Mouse (Mus musculus): Measurements from ENCODE around the gene B4galt5. TPM values are rescaled to one million over a fixed set of nuclear protein-coding genes. Genes with fewer than 3 reads are reported as not detected.
"Not testable (repeated sequence)": the region's sequence is repeated elsewhere in the genome, so short reads cannot be mapped to it uniquely, and the experiment has no call there.

Gene B4galt5
- 10 to 100 TPM; 21.2 to 23.5 TPM for total RNA-seq (2021)

- DNase-seq = peak; percentile 53 to 54
- intact Hi-C loops (cut with DNase I) = loop anchor here (5.0 kb wide), 1 partner anchor 69 kb away; no protein-coding TSS in a partner anchor
Observed at GRCm38 (mm10) chr2:167348376-167349282, at the start of gene B4galt5. TSS of gene B4galt5 (minus strand) at chr2:167349183.

- not testable (repeated sequence) for DNase-seq
- intact Hi-C loops (cut with DNase I) = loop anchor here (5.0 kb wide), 1 partner anchor 94 kb away; no protein-coding TSS in a partner anchor
Observed at GRCm38 (mm10) chr2:167396420-167396819, 47.4 kb upstream of the B4galt5 start.

- no peak for DNase-seq
- intact Hi-C loops (cut with DNase I) = no loop called here
Observed at GRCm38 (mm10) chr2:167394426-167394825, 45.4 kb upstream of the B4galt5 start.

GRCm38 (mm10) chr2:167386998-167387397 is 38.0 kb upstream of the B4galt5 start:
- DNase-seq = peak in 1 of 2 experiments; percentile 38
- intact Hi-C loops (cut with DNase I) = no loop called here

GRCm38 (mm10) chr2:167386456-167386855 is 37.5 kb upstream of the B4galt5 start:
- DNase-seq = peak; percentile 63

GRCm38 (mm10) chr2:167383666-167384083 is 34.7 kb upstream of the B4galt5 start:
- intact Hi-C loops (cut with DNase I) = no loop called here
- peak; percentile 84 to 87 for DNase-seq

More at GRCm38 (mm10) chr2:167386456-167386855, 37.5 kb upstream of the B4galt5 start:
- intact Hi-C loops (cut with DNase I) = no loop called here

GRCm38 (mm10) chr2:167382389-167382788 is 33.4 kb upstream of the B4galt5 start:
- no peak for DNase-seq
- intact Hi-C loops (cut with DNase I) = no loop called here

- intact Hi-C loops (cut with DNase I) = no loop called here
- no peak for DNase-seq
Observed at GRCm38 (mm10) chr2:167381596-167381995, 32.6 kb upstream of the B4galt5 start.

GRCm38 (mm10) chr2:167380615-167381285 is 31.8 kb upstream of the B4galt5 start:
- intact Hi-C loops (cut with DNase I) = no loop called here
- peak in 1 of 2 experiments; percentile 41 for DNase-seq

GRCm38 (mm10) chr2:167378972-167379371 is 30.0 kb upstream of the B4galt5 start:
- intact Hi-C loops (cut with DNase I) = no loop called here
- no peak for DNase-seq

GRCm38 (mm10) chr2:167377697-167378096 is 28.7 kb upstream of the B4galt5 start:
- DNase-seq = no peak
- intact Hi-C loops (cut with DNase I) = no loop called here

- peak; percentile 80 for DNase-seq
- intact Hi-C loops (cut with DNase I) = no loop called here
Observed at GRCm38 (mm10) chr2:167376160-167376564, 27.2 kb upstream of the B4galt5 start.

- DNase-seq = no peak
- intact Hi-C loops (cut with DNase I) = no loop called here
Observed at GRCm38 (mm10) chr2:167375688-167376087, 26.7 kb upstream of the B4galt5 start.

GRCm38 (mm10) chr2:167375135-167375534 is 26.2 kb upstream of the B4galt5 start:
- intact Hi-C loops (cut with DNase I) = no loop called here
- no peak for DNase-seq

- no peak for DNase-seq
- intact Hi-C loops (cut with DNase I) = no loop called here
Observed at GRCm38 (mm10) chr2:167374191-167374805, 25.3 kb upstream of the B4galt5 start.

GRCm38 (mm10) chr2:167373266-167373665 is 24.3 kb upstream of the B4galt5 start:
- DNase-seq = peak; percentile 80 to 86
- intact Hi-C loops (cut with DNase I) = no loop called here

- no peak for DNase-seq
- intact Hi-C loops (cut with DNase I) = no loop called here
Observed at GRCm38 (mm10) chr2:167371506-167371905, 22.5 kb upstream of the B4galt5 start.

- intact Hi-C loops (cut with DNase I) = no loop called here
- DNase-seq = no peak
Observed at GRCm38 (mm10) chr2:167368328-167368727, 19.3 kb upstream of the B4galt5 start.

- intact Hi-C loops (cut with DNase I) = no loop called here
- DNase-seq = no peak
Observed at GRCm38 (mm10) chr2:167367777-167368281, 18.8 kb upstream of the B4galt5 start.

- intact Hi-C loops (cut with DNase I) = no loop called here
- no peak for DNase-seq
Observed at GRCm38 (mm10) chr2:167367325-167367724, 18.3 kb upstream of the B4galt5 start.

GRCm38 (mm10) chr2:167365063-167365462 is 16.1 kb upstream of the B4galt5 start:
- intact Hi-C loops (cut with DNase I) = no loop called here
- no peak for DNase-seq
